Mouse (Mus musculus) heart, adult 2 months (tissue): ENCODE data around the gene Akap2. TPM values are rescaled to one million over a fixed set of nuclear protein-coding genes. Genes with fewer than 3 reads are reported as not detected.
A peak's percentile ranks its signal among the peaks of the same experiment; 100 is the strongest.

ENCODE experiments used
- DNase-seq, 2 experiments: peaks; one replicate each; pipeline ENCODE4 v3.0.0; 2021
- H3K27ac ChIP-seq: fragments of 200-600 bp; 2 replicates; pipeline ENCODE4 v1.8.1; 2022
- H3K27me3 ChIP-seq: fragments of 200-500 bp; 2 replicates; pipeline ENCODE4 v1.6.1; 2012; ENCODE audit warnings: mild to moderate bottlenecking, low read length, inconsistent platforms, mixed read lengths; ENCODE audit not compliant: control insufficient read depth, insufficient read depth
- H3K36me3 ChIP-seq: fragments of 200-500 bp; 2 replicates; pipeline ENCODE4 v1.6.1; 2012; ENCODE audit warnings: low read length, inconsistent platforms; ENCODE audit not compliant: control insufficient read depth, insufficient read depth
- H3K4me1 ChIP-seq: fragments of 200-500 bp; 2 replicates; pipeline ENCODE4 v1.6.1; 2011; ENCODE audit warnings: low read length; ENCODE audit not compliant: control insufficient read depth, insufficient read depth
- H3K4me3 ChIP-seq: fragments of 200-600 bp; 2 replicates; pipeline ENCODE4 v1.8.1; 2022
- H3K79me2 ChIP-seq: fragments of 200-500 bp; replicated peaks from 2 replicates; pipeline ENCODE4 v1.6.1; 2012; ENCODE audit warnings: mild to moderate bottlenecking, inconsistent platforms, low read length, moderate library complexity, mixed read lengths; ENCODE audit not compliant: control insufficient read depth, insufficient read depth
- H3K9ac ChIP-seq: fragments of 200-500 bp; 2 replicates; pipeline ENCODE4 v1.6.1; 2012; ENCODE audit warnings: low read depth, mild to moderate bottlenecking, control low read depth, inconsistent platforms, low read length, mixed read lengths
- CTCF ChIP-seq: fragments of 200-600 bp; IDR thresholded peaks from 2 replicates; pipeline ENCODE4 v1.8.1; 2022; ENCODE audit warnings: antibody characterized with exemption, mild to moderate bottlenecking, moderate library complexity
- EP300 ChIP-seq: fragments of 200-500 bp; IDR thresholded peaks from 2 replicates; pipeline ENCODE4 v1.6.1; 2011; ENCODE audit warnings: low read depth, low read length, control low read depth; ENCODE audit not compliant: insufficient read depth
- POLR2A ChIP-seq: fragments of 200-500 bp; IDR thresholded peaks from 2 replicates; pipeline ENCODE4 v1.6.1; 2011; ENCODE audit warnings: mild to moderate bottlenecking, low read depth, low read length, control low read depth; ENCODE audit not compliant: insufficient read depth
- WGBS: fragments of 180-500 bp; shearing (Covaris S2); methylation state at CpG from one replicate; pipeline ENCODE4 v1.1.7; 2018; 5-methylcytosine and 5-hydroxymethylcytosine counted together
- intact Hi-C: fragments of 180-260 bp; cut with DNase I; formaldehyde crosslinking; loops from one replicate; pipeline ENCODE4 v1.15.1; 2025
- polyA plus RNA-seq: library from polyadenylated mRNA; depleted of rRNA; stranded (reverse); fragments of >200 nt; gene quantifications from 2 replicates; pipeline ENCODE4 v1.2.3, GENCODE M21; 2012
- total RNA-seq, 2 experiments: library from RNA; stranded (reverse); gene quantifications; 2 replicates each; pipeline ENCODE4 v1.2.3; 2021

Akap2 gene
- total and polyA plus RNA-seq, 3 experiments: 72.4 to 106 (median 86.4) TPM

DNA sequence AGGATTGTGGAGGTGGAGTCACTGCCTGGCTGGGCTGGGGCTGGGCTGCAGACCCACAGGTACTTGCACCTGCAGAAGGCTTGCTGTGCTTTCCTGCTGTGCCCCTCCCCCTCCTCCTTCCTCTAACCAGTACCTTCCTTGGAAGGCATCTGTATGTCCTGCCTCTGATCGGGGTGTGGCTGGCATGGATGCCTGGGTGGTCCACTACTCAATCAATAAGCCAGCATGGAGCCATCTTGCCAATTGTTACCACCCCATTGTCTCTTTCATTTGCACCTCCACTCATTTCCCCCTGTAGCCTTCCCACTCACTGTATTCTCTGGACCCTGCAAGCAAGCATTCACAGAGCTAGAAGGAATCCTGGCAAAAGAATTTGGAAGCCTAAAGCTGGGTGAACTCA, 26.7 kb upstream of the Akap2 start:
- Histone ChIP-seq H3K79me2 (no peaks in the 10 kb centered on the region), H3K27ac (peak overlapping the region; percentile 62; the same call in 1 of the 2 replicates), H3K36me3 (no peaks in the 10 kb centered on the region), H3K27me3 (no peaks in the 10 kb centered on the region), H3K4me3 (no peak overlapping the region), H3K9ac (no peak overlapping the region), H3K4me1 (peaks cover 4% of the 10 kb centered on the region)
- DNase-seq: no peak
- TF ChIP-seq CTCF: no peak
- TF ChIP-seq POLR2A: no peak
- TF ChIP-seq EP300: no peak
- 86% methylated on average over 1 of the region's 1 CpGs for WGBS
- intact Hi-C loops: loop anchor here (2.0 kb wide), 1 partner anchor 16 kb away; no protein-coding TSS in a partner anchor

DNA sequence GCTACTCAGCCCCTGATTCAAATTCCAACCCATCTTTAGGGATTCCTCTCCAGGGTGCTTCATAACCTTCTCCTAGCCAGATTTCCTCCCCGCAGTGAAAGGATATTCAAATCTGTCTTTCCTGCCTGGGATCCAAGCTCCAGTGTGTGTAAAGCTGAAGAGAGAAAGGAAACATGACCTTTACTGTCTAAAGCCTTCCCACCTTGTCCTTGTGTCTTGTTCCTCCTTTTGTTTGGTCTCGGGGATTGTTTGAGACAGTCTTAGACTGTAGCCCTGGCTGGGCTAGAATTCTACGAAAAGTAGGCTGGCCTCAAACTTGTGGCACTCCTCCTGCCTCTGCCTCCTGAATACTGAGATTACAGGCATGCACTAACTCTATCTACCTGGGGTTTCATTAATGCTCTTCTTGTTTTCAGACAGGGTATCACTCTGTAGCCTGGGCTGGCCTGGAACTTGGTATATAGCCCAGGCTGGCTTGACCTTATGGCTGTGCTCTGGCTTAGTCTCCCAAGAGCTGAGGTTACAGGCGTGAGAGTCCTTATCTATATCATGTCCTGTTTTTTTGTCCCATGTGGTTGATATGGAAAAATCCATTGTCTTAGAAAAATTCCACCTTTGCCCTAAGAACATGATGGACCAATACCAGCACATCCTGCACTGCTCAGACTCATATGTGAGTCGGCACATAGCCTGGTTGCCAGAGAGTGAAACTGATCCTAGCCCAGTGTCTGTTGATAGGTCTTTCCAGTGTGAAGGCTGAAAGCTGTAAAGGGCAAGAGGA, 22.9 kb upstream of the Akap2 start:
- intact Hi-C loops: no loop called here
- WGBS: 43% methylated on average over 5 of the region's 5 CpGs
- H3K79me2 ChIP-seq: no peaks in the 10 kb centered on the region
- no peak overlapping the region for H3K9ac ChIP-seq
- H3K4me1 ChIP-seq: peaks cover 4% of the 10 kb centered on the region
- no peak for DNase-seq
- no peaks in the 10 kb centered on the region for H3K36me3 ChIP-seq
- peak overlapping the region; percentile 60 for H3K27ac ChIP-seq
- no peaks in the 10 kb centered on the region for H3K27me3 ChIP-seq
- TF ChIP-seq EP300 (0 out of 2 replicates have a peak, but pooled peaks have one; percentile 24), CTCF (no peak)
- no peak overlapping the region for H3K4me3 ChIP-seq

GRCm38 (mm10) chr4:57696955-57697354, 20.5 kb upstream of the Akap2 start:
- intact Hi-C loops: no loop called here
- Histone ChIP-seq H3K4me3 (no peak overlapping the region), H3K27me3 (no peaks in the 10 kb centered on the region), H3K4me1 (peaks cover 2% of the 10 kb centered on the region; the same call in 1 of the 2 replicates), H3K9ac (no peak overlapping the region), H3K27ac (no peak overlapping the region), H3K36me3 (no peaks in the 10 kb centered on the region), H3K79me2 (no peaks in the 10 kb centered on the region)
- DNase-seq: no peak
- TF ChIP-seq POLR2A (no peak), EP300 (no peak), CTCF (no peak)
- 97% methylated on average over 11 of the region's 11 CpGs for WGBS

- Histone ChIP-seq H3K36me3 (no peaks in the 10 kb centered on the region), H3K27me3 (no peaks in the 10 kb centered on the region), H3K79me2 (no peaks in the 10 kb centered on the region), H3K4me1 (peaks cover 2% of the 10 kb centered on the region; the same call in 1 of the 2 replicates), H3K9ac (no peak overlapping the region), H3K27ac (no peak overlapping the region), H3K4me3 (no peak overlapping the region)
- no peak for DNase-seq
- intact Hi-C loops: no loop called here
- TF ChIP-seq EP300 (no peak), CTCF (no peak), POLR2A (no peak)
- 85% methylated on average over 12 of the region's 12 CpGs for WGBS
These were observed 19.4 kb upstream of the Akap2 start for GRCm38 (mm10) chr4:57697918-57698611.

GRCm38 (mm10) chr4:57701576-57701975, 15.9 kb upstream of the Akap2 start:
- H3K4me1 ChIP-seq: no peaks in the 10 kb centered on the region
- H3K9ac ChIP-seq: no peak overlapping the region
- TF ChIP-seq POLR2A (no peak), CTCF (no peak), EP300 (no peak)
- H3K27ac ChIP-seq: no peak overlapping the region
- intact Hi-C loops: no loop called here
- H3K36me3 ChIP-seq: no peaks in the 10 kb centered on the region
- no peaks in the 10 kb centered on the region for H3K79me2 ChIP-seq
- DNase-seq: no peak
- no peak overlapping the region for H3K4me3 ChIP-seq
- no peaks in the 10 kb centered on the region for H3K27me3 ChIP-seq
- 67% methylated on average over 5 of the region's 5 CpGs for WGBS
